Mouse (Mus musculus) C2C12 (cell line): ENCODE data around the gene Hcn2. TPM values are rescaled to one million over a fixed set of nuclear protein-coding genes. Genes with fewer than 3 reads are reported as not detected.

Experiments
- H3K27me3 ChIP-seq: one replicate; pipeline ENCODE4 v1.6.1; 2011; ENCODE audit not compliant: control insufficient read depth, insufficient read depth, insufficient read length
- H3K36me3 ChIP-seq: one replicate; pipeline ENCODE4 v1.6.1; 2011; ENCODE audit not compliant: control insufficient read depth, insufficient read depth
- H3K4me3 ChIP-seq: one replicate; pipeline ENCODE4 v1.5.1; 2011; ENCODE audit warnings: mild to moderate bottlenecking, control low read depth; ENCODE audit not compliant: poor library complexity, insufficient read depth, severe bottlenecking
- H3K79me2 ChIP-seq: one replicate; pipeline ENCODE4 v1.6.1; 2011; ENCODE audit not compliant: control insufficient read depth, insufficient read depth
- H3K79me3 ChIP-seq: one replicate; pipeline ENCODE4 v1.6.1; 2011; ENCODE audit warnings: low read depth, control low read depth
- H3ac ChIP-seq: one replicate; pipeline ENCODE3; 2011; ENCODE audit warnings: low read depth; ENCODE audit not compliant: control insufficient read depth, insufficient read length
- CEBPB ChIP-seq: IDR thresholded peaks from one replicate; pipeline ENCODE4 v1.6.1; 2011; ENCODE audit warnings: low read depth, mild to moderate bottlenecking, control low read depth, moderate library complexity
- CTCF ChIP-seq: IDR thresholded peaks from one replicate; pipeline ENCODE4 v1.5.1; 2011; ENCODE audit not compliant: control insufficient read depth, insufficient read depth, insufficient read length
- FOSL1 ChIP-seq: IDR thresholded peaks from one replicate; pipeline ENCODE4 v1.8.0; 2011; ENCODE audit warnings: mild to moderate bottlenecking, low read length; ENCODE audit not compliant: poor library complexity, insufficient read depth, severe bottlenecking
- MAX ChIP-seq: IDR thresholded peaks from one replicate; pipeline ENCODE4 v1.6.1; 2011; ENCODE audit warnings: mild to moderate bottlenecking, control low read depth
- MYOD1 ChIP-seq: IDR thresholded peaks from one replicate; pipeline ENCODE4 v1.6.1; 2011; ENCODE audit warnings: low read depth; ENCODE audit not compliant: control insufficient read depth, insufficient read length
- MYOG ChIP-seq: IDR thresholded peaks from one replicate; pipeline ENCODE4 v1.6.1; 2011; ENCODE audit not compliant: control insufficient read depth, insufficient read length; ENCODE audit errors: extremely low read depth
- USF1 ChIP-seq: IDR thresholded peaks from one replicate; pipeline ENCODE4 v1.6.1; 2011; ENCODE audit warnings: low read depth, mild to moderate bottlenecking, control low read depth, moderate library complexity
- polyA plus RNA-seq: library from polyadenylated mRNA; unstranded; fragments of >200 nt; fragmentation: generic; extraction: Trizol; gene quantifications from one replicate; pipeline ENCODE4 v1.2.1, GENCODE M21; 2012; ENCODE audit warnings: missing spikeins

Hcn2 gene
- polyA plus RNA-seq, 1 experiment, result 0.34 TPM

- TF ChIP-seq MAX (no peak), CTCF (no peak), CEBPB (no peak), USF1 (no peak), MYOD1 (no peak), MYOG (no peak), FOSL1 (no peak)
- Histone ChIP-seq H3ac (no peak overlapping the region), H3K79me2 (peaks cover 29% of the 10 kb centered on the region), H3K27me3 (peaks cover 14% of the 10 kb centered on the region), H3K4me3 (no peak overlapping the region), H3K79me3 (peaks cover 26% of the 10 kb centered on the region), H3K36me3 (peaks cover 48% of the 10 kb centered on the region)
These were observed 4.4 kb upstream of the Hcn2 start for GRCm38 (mm10) chr10:79712029-79712428.

GRCm38 (mm10) chr10:79712499-79713126 is 3.8 kb upstream of the Hcn2 start:
- Histone ChIP-seq H3K36me3 (peaks cover 44% of the 10 kb centered on the region), H3K79me2 (peaks cover 23% of the 10 kb centered on the region), H3K79me3 (peaks cover 21% of the 10 kb centered on the region), H3K27me3 (peaks cover 20% of the 10 kb centered on the region), H3K4me3 (no peak overlapping the region), H3ac (no peak overlapping the region)
- TF ChIP-seq CTCF (peak; percentile 54), MYOD1 (no peak), FOSL1 (no peak), CEBPB (no peak), MYOG (no peak), MAX (no peak), USF1 (no peak)

DNA sequence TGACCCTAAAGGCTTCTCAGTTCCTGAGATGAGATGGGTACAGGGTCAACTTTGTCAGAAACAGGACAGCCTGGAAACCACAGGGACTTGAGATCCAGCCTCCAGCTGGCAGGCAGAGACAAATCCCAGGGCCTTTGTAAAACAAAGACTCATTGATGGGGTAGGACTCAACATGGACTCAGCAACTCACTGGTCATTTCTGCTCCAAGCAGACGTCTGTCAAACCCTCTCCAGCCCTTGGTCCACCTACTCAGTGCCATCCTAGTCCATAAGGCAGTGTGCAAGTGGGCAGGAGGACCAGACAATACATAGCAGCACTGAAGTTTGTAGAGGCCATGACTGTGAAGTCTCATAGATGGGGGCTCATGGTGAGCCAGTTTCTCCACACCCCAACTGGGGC is 3.3 kb upstream of the Hcn2 start:
- no peak overlapping the region for H3K4me3 ChIP-seq
- no peak overlapping the region for H3ac ChIP-seq
- peaks cover 18% of the 10 kb centered on the region for H3K79me2 ChIP-seq
- H3K79me3 ChIP-seq, result peaks cover 16% of the 10 kb centered on the region
- H3K36me3 ChIP-seq, result peaks cover 38% of the 10 kb centered on the region
- no peak for TF ChIP-seq FOSL1
- TF ChIP-seq MYOD1, result no peak
- TF ChIP-seq MYOG, result no peak
- no peak for TF ChIP-seq USF1
- TF ChIP-seq CEBPB, result no peak
- TF ChIP-seq MAX, result no peak
- TF ChIP-seq CTCF, result no peak
- H3K27me3 ChIP-seq, result peaks cover 23% of the 10 kb centered on the region

- Histone ChIP-seq H3K27me3 (peaks cover 32% of the 10 kb centered on the region), H3ac (no peak overlapping the region), H3K79me3 (no peaks in the 10 kb centered on the region), H3K79me2 (no peaks in the 10 kb centered on the region), H3K4me3 (no peak overlapping the region), H3K36me3 (peaks cover 21% of the 10 kb centered on the region)
- TF ChIP-seq MYOD1, result no peak
- TF ChIP-seq MYOG, result no peak
- TF ChIP-seq FOSL1, result no peak
- TF ChIP-seq MAX, result no peak
These were observed 1.4 kb upstream of the Hcn2 start for GRCm38 (mm10) chr10:79714996-79715395.

- peaks cover 42% of the 10 kb centered on the region for H3K27me3 ChIP-seq
- H3K4me3 ChIP-seq, result peak overlapping the region; percentile 14
- TF ChIP-seq FOSL1 (no peak), MYOD1 (no peak), USF1 (no peak), MYOG (no peak), MAX (no peak), CTCF (no peak), CEBPB (no peak)
- H3K36me3 ChIP-seq, result peaks cover 3% of the 10 kb centered on the region
- H3K79me2 ChIP-seq, result no peaks in the 10 kb centered on the region
- H3ac ChIP-seq, result no peak overlapping the region
- H3K79me3 ChIP-seq, result no peaks in the 10 kb centered on the region
These were observed 538 bp downstream of the Hcn2 start for GRCm38 (mm10) chr10:79716988-79717355.
